ENCODE assay signal across 25 mouse cellular contexts in the genomic region with DNA sequence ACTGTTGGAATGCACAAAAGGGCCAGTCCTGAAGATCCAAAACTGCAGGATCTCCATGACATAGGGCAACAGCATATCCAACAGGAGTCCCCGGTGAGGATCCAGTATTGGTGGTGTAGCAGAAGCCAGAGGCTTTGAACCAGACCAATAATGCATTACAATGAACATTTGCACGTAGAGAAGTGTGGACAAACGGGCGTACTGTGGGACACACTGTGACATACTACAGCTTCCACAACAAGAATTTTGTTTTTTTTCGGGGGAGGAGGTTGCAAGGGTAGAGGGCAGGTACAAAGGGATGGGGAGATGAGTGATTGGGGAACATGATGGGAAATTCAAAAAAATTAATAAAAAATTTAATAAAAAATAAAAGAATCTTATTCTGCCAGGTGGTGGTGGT.
"Had no signal": no experiment of that assay in that cellular context is flagged by ENCODE, and none has a peak within 500 bp of the region (broad histone marks: within the 10 kb centered on the region; RNA-seq: fewer than 3 reads in every experiment).

No protein-coding gene starts in this region.

- DNase-seq: gastrocnemius, postnatal 14 days; gastrocnemius, postnatal 36 days; heart, adult 2 months; heart, postnatal 14 days; heart, postnatal 36 days; kidney, adult 11 months; kidney, adult 2 months; kidney, adult 9 months; kidney, postnatal 14 days; kidney, postnatal 36 days; layer of hippocampus, adult 9-11 months; layer of hippocampus, postnatal 36 days; left cerebral cortex, postnatal 4 days had no signal

- H3K4me1 ChIP-seq: heart, embryonic 13.5 days; heart, embryonic 15.5 days; hindbrain, embryonic 13.5 days; hindbrain, embryonic 15.5 days; kidney, embryonic 15.5 days; limb, embryonic 13.5 days; limb, embryonic 15.5 days had no signal

- ATAC-seq: intestine, embryonic 16.5 days; liver, embryonic 12.5 days had no signal

- H3K27me3 ChIP-seq: heart, embryonic 13.5 days; heart, embryonic 15.5 days; hindbrain, embryonic 13.5 days; hindbrain, embryonic 15.5 days; kidney, embryonic 15.5 days; limb, embryonic 13.5 days; limb, embryonic 15.5 days; liver, embryonic 12.5 days had no signal

- H3K27ac ChIP-seq: heart, adult 2 months; heart, embryonic 13.5 days; heart, embryonic 15.5 days; hindbrain, embryonic 13.5 days; hindbrain, embryonic 15.5 days; kidney, embryonic 15.5 days; kidney, postnatal 0 days; limb, embryonic 13.5 days; limb, embryonic 15.5 days; liver, embryonic 12.5 days; liver, embryonic 14.5 days had no signal

- H3K9ac ChIP-seq: heart, embryonic 13.5 days; heart, embryonic 15.5 days; hindbrain, embryonic 13.5 days; hindbrain, embryonic 15.5 days; kidney, embryonic 15.5 days; limb, embryonic 13.5 days; limb, embryonic 15.5 days; liver, embryonic 12.5 days; liver, embryonic 14.5 days had no signal

- H3K36me3 ChIP-seq: heart, embryonic 15.5 days; kidney, embryonic 15.5 days; limb, embryonic 15.5 days had no signal

- H3K4me2 ChIP-seq: heart, embryonic 11.5 days; heart, embryonic 13.5 days; heart, embryonic 15.5 days; hindbrain, embryonic 13.5 days; hindbrain, embryonic 15.5 days; kidney, embryonic 15.5 days; limb, embryonic 13.5 days; limb, embryonic 15.5 days; liver, embryonic 12.5 days had no signal

- H3K9me3 ChIP-seq: heart, embryonic 13.5 days; heart, embryonic 15.5 days; hindbrain, embryonic 13.5 days; hindbrain, embryonic 15.5 days; kidney, embryonic 15.5 days; limb, embryonic 13.5 days; limb, embryonic 15.5 days; liver, embryonic 12.5 days had no signal

- H3K4me3 ChIP-seq: heart, adult 2 months; heart, embryonic 13.5 days; heart, embryonic 15.5 days; hindbrain, embryonic 13.5 days; hindbrain, embryonic 15.5 days; kidney, embryonic 15.5 days; limb, embryonic 13.5 days; limb, embryonic 15.5 days; liver, embryonic 12.5 days had no signal
